Mouse (Mus musculus) ES-E14 (cell line): ENCODE measurements around the gene 2610301B20Rik. TPM values are rescaled to one million over a fixed set of nuclear protein-coding genes. Genes with fewer than 3 reads are reported as not detected.

Experiments
- DNase-seq: peaks from one replicate; pipeline ENCODE4 v3.0.0-alpha.2; 2013; ENCODE audit warnings: low read depth, low spot score
- H3K27ac ChIP-seq: 2 replicates; pipeline ENCODE4 v1.5.1; 2012; ENCODE audit warnings: low read depth, mild to moderate bottlenecking, low read length, moderate library complexity, mixed read lengths; ENCODE audit not compliant: poor library complexity, insufficient read depth, severe bottlenecking
- H3K36me3 ChIP-seq: 2 replicates; pipeline ENCODE4 v1.6.1; 2012; ENCODE audit warnings: mild to moderate bottlenecking, low read length, moderate library complexity, mixed read lengths; ENCODE audit not compliant: control insufficient read depth, poor library complexity, insufficient read depth, severe bottlenecking
- H3K4me1 ChIP-seq, 2 experiments: fragments of 150-350 bp in 1 of 2; sonication (generic) in 1 of 2; 2 replicates each; pipeline ENCODE4 v1.6.1; 2012; ENCODE audit warnings: low read length in 2 of 2, mild to moderate bottlenecking in 1 of 2, mixed read lengths in 1 of 2; ENCODE audit not compliant: control insufficient read depth in 2 of 2, insufficient read depth in 2 of 2, poor library complexity in 1 of 2
- H3K4me3 ChIP-seq, 2 experiments: fragments of 150-350 bp in 1 of 2; sonication (generic) in 1 of 2; 2 replicates each; pipeline ENCODE4 v1.5.1; 2012; ENCODE audit warnings: low read length in 2 of 2, low read depth in 1 of 2, mild to moderate bottlenecking in 1 of 2, mixed read lengths in 1 of 2; ENCODE audit not compliant: insufficient read depth in 1 of 2, poor library complexity in 1 of 2, severe bottlenecking in 1 of 2
- H3K9ac ChIP-seq: 2 replicates; pipeline ENCODE4 v1.6.1; 2012; ENCODE audit warnings: low read depth, mild to moderate bottlenecking, low read length, mixed read lengths; ENCODE audit not compliant: poor library complexity, insufficient read depth, severe bottlenecking
- H3K9me3 ChIP-seq: fragments of 150-350 bp; sonication (generic); 2 replicates; pipeline ENCODE4 v1.6.1; 2012; ENCODE audit warnings: low read depth, mild to moderate bottlenecking, low read length; ENCODE audit not compliant: control insufficient read depth, insufficient read depth
- CHD2 ChIP-seq: IDR thresholded peaks from 2 replicates; pipeline ENCODE4 v1.6.1; 2014; ENCODE audit warnings: mild to moderate bottlenecking, low read depth, low read length, inconsistent platforms
- HCFC1 ChIP-seq: IDR thresholded peaks from 2 replicates; pipeline ENCODE4 v1.6.1; 2012; ENCODE audit warnings: low read length, inconsistent platforms, borderline replicate concordance; ENCODE audit not compliant: insufficient read depth
- MAFK ChIP-seq: IDR thresholded peaks from 2 replicates; pipeline ENCODE4 v1.6.1; 2014; ENCODE audit warnings: mild to moderate bottlenecking, low read depth, low read length, inconsistent platforms; ENCODE audit not compliant: insufficient read depth
- ZC3H11A ChIP-seq: IDR thresholded peaks from 2 replicates; pipeline ENCODE4 v1.6.1; 2012; ENCODE audit warnings: low read depth, mild to moderate bottlenecking, inconsistent platforms, low read length, borderline replicate concordance
- ZNF384 ChIP-seq: IDR thresholded peaks from 2 replicates; pipeline ENCODE4 v1.6.1; 2012; ENCODE audit warnings: low read depth, low read length, inconsistent platforms
- in situ Hi-C, 2 experiments: fragments of 600-800 bp; cut with MboI; formaldehyde crosslinking; loops; one replicate each; pipeline ENCODE4 v1.15.1; 2025; ENCODE audit warnings: low sequenced_read_pairs in 2 of 2, inconsistent platforms in 1 of 2; ENCODE audit not compliant: unreplicated experiment in 2 of 2
- total RNA-seq: library from RNA; depleted of rRNA; stranded (reverse); fragments of 300-350 nt; gene quantifications from 2 replicates; pipeline ENCODE4 v1.2.3, GENCODE M21; 2012

Gene 2610301B20Rik
- total RNA-seq, 1 experiment, result 6.1 TPM

DNA sequence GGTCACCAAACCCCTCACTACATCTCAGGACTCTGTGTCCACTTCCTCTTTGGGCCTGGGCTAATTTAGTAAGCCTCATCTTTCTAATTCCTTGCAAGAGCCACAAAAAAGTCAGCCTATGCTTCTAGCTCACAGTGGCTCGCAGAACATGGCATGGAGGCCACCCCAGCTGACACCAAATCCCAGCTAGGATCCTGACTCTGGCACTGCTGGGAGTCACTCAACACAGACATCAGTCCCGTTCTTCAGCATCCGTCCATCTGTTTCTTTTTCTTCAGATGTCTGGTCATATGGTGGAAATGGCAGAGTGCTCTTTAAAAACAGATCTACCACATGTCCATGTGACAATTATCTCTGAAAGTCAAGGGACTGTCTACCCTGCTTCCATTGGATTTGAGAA lies 45.2 kb downstream of the 2610301B20Rik start:
- TF ChIP-seq ZNF384 (no peak), MAFK (no peak), ZC3H11A (no peak), HCFC1 (no peak), CHD2 (no peak)

DNA sequence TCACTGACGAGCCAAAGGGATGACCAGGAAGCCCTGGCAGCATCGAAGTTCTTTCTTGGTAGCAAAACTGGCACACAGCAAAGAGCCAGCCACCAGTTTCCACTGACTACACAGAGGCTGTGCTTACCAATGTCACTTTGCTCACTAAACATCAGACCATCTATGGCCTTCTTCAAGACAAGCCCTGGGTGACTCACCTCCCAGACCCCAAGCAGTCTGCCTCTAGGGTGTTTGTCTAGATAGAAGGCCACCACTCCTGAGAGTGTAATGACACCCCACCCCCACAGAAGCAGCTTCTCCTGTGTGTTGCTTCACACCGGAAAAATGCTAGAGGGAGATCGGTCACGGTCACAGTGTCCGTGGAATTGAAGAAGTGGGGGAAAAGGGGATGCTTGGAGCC lies 45.7 kb downstream of the 2610301B20Rik start:
- Histone ChIP-seq H3K9me3 (no peaks in the 10 kb centered on the region), H3K9ac (no peak overlapping the region), H3K4me1 (peaks cover 0 to 3% of the 10 kb centered on the region in 2 experiments; a peak in 1 of 4 replicates), H3K27ac (no peak overlapping the region), H3K36me3 (no peaks in the 10 kb centered on the region), H3K4me3 (no peak overlapping the region)
- DNase-seq, result no peak
- no peak for TF ChIP-seq MAFK
- no peak for TF ChIP-seq HCFC1
- no peak for TF ChIP-seq ZC3H11A
- TF ChIP-seq CHD2, result no peak
- no peak for TF ChIP-seq ZNF384
- in situ Hi-C loops, result loop anchor here (10.0 to 25.0 kb wide), 2 partner anchors 242 to 245 kb away; partner anchors contain the start of gene Trp53inp1 (in 1 of the 2)

More for the DNA sequence above, 45.2 kb downstream of the 2610301B20Rik start:
- DNase-seq, result no peak
- H3K9ac ChIP-seq, result no peak overlapping the region
- H3K9me3 ChIP-seq, result no peaks in the 10 kb centered on the region
- H3K4me1 ChIP-seq, result peaks cover 0 to 3% of the 10 kb centered on the region in 2 experiments; a peak in 1 of 4 replicates
- no peak overlapping the region for H3K27ac ChIP-seq
- H3K36me3 ChIP-seq, result no peaks in the 10 kb centered on the region
- H3K4me3 ChIP-seq, result no peak overlapping the region
- in situ Hi-C loops, result loop anchor here (10.0 to 25.0 kb wide), 2 partner anchors 243 to 245 kb away; partner anchors contain the start of gene Trp53inp1 (in 1 of the 2)

DNA sequence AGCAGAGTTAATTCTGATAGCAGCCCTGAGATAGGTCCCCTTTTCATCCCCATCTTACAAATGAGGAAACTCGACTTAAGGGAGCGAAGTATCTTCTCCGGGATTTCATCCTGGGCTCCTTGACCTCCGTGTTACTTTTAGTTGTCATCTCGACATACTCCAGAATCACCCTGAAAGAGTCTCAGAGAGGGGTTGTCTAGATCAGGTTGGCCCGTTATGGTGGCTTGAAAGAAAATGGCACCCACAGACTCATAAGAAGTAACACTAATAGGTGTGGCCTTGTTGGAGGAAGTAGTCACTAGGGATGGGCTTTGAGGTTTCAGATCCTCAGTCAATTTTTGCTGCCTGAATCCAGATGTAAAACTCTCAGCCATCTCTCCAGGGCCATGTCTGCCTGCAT lies 46.3 kb downstream of the 2610301B20Rik start:
- no peak for TF ChIP-seq ZC3H11A
- no peak for TF ChIP-seq ZNF384
- TF ChIP-seq CHD2, result no peak
- TF ChIP-seq HCFC1, result no peak
- no peak for TF ChIP-seq MAFK
- Histone ChIP-seq H3K36me3 (no peaks in the 10 kb centered on the region), H3K9ac (no peak overlapping the region), H3K9me3 (no peaks in the 10 kb centered on the region), H3K4me3 (no peak overlapping the region), H3K27ac (no peak overlapping the region), H3K4me1 (peaks cover 0 to 3% of the 10 kb centered on the region in 2 experiments; a peak in 1 of 4 replicates)
- no peak for DNase-seq
- in situ Hi-C loops, result loop anchor here in 1 of 2 experiments (25.0 kb wide), 1 partner anchor 242 kb away; the partner anchor contains the start of gene Trp53inp1

DNA sequence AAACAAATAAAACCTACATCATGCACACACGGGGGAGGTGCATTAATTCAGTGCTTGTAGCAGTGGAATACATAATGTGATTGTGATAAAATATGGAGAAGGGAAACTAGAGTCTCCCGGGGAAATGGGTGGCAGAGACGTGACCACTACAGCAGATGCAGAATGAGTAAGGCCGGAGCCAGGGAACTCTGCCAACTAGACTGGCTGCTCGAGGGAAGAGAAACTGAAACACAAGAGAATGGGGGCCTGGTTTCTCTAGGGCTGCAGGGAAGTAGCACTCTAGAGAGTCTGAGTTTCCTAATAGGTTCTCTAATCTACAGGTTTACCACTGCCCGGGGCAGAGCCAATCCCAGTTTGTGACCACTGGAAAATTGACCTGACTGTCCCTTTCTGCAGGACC lies 48.9 kb downstream of the 2610301B20Rik start:
- Histone ChIP-seq H3K4me3 (no peak overlapping the region), H3K36me3 (no peaks in the 10 kb centered on the region), H3K9me3 (no peaks in the 10 kb centered on the region), H3K4me1 (peaks cover 0 to 11% of the 10 kb centered on the region in 2 experiments; a peak in 2 of 4 replicates), H3K9ac (no peak overlapping the region), H3K27ac (no peak overlapping the region)
- TF ChIP-seq MAFK, result no peak
- TF ChIP-seq ZNF384, result no peak
- no peak for TF ChIP-seq HCFC1
- TF ChIP-seq ZC3H11A, result no peak
- TF ChIP-seq CHD2, result no peak
- DNase-seq, result no peak
- in situ Hi-C loops, result loop anchor here in 1 of 2 experiments (25.0 kb wide), 1 partner anchor 239 kb away; the partner anchor contains the start of gene Trp53inp1

DNA sequence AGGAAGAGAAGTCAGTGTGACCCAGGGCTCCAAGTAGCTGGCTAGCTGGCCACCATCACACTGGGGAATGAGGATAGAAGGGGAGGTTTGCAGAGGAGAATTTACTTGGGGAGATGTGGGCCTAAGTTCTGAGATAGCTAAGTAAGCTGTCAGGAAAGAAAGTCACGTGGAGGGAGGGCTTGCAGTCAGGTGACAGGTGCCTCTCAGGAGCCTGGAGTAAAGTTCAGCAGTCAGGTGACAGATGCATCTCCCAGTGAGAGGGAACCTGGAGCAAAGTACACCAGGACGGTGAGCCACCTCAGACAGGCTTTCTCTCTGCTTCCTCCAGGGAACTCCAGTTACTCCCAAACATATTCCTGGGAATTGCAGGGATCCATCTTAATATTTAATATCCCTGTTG lies 49.8 kb downstream of the 2610301B20Rik start:
- TF ChIP-seq CHD2 (no peak), MAFK (no peak), ZC3H11A (no peak), ZNF384 (no peak), HCFC1 (no peak)
- in situ Hi-C loops, result loop anchor here in 1 of 2 experiments (25.0 kb wide), 1 partner anchor 238 kb away; the partner anchor contains the start of gene Trp53inp1
- no peak for DNase-seq

More for the DNA sequence above, 49.8 kb downstream of the 2610301B20Rik start:
- no peak overlapping the region for H3K4me3 ChIP-seq
- H3K27ac ChIP-seq, result no peak overlapping the region
- H3K36me3 ChIP-seq, result no peaks in the 10 kb centered on the region
- H3K9me3 ChIP-seq, result no peaks in the 10 kb centered on the region
- no peak overlapping the region for H3K9ac ChIP-seq
- peaks cover 0 to 8% of the 10 kb centered on the region in 2 experiments; a peak in 2 of 4 replicates for H3K4me1 ChIP-seq
